Mouse (Mus musculus) kidney, adult 18-20 months (tissue): ENCODE results near the gene Ulk4.

ENCODE experiments used
- DNase-seq: peaks from one replicate; pipeline ENCODE4 v3.0.0; 2021

Ulk4 gene

GRCm38 (mm10) chr9:121176350-121176749 lies 100.6 kb downstream of the Ulk4 start:
- DNase-seq = no peak

- no peak for DNase-seq
Measured at GRCm38 (mm10) chr9:121175201-121175600, 101.8 kb downstream of the Ulk4 start.

- no peak for DNase-seq
Measured at GRCm38 (mm10) chr9:121172123-121172522, 104.9 kb downstream of the Ulk4 start.

- no peak for DNase-seq
Measured at GRCm38 (mm10) chr9:121171609-121172008, 105.4 kb downstream of the Ulk4 start.

- DNase-seq = no peak
Measured at GRCm38 (mm10) chr9:121164607-121165006, 112.4 kb downstream of the Ulk4 start.

- DNase-seq = peak; percentile 29
Measured at GRCm38 (mm10) chr9:121162789-121163188, 114.2 kb downstream of the Ulk4 start.

GRCm38 (mm10) chr9:121161818-121162565 lies 115.0 kb downstream of the Ulk4 start:
- DNase-seq = no peak

- no peak for DNase-seq
Measured at GRCm38 (mm10) chr9:121156253-121156831, 120.7 kb downstream of the Ulk4 start.

- no peak for DNase-seq
Measured at GRCm38 (mm10) chr9:121153276-121153675, 123.7 kb downstream of the Ulk4 start.

- DNase-seq = no peak
Measured at GRCm38 (mm10) chr9:121148602-121149001, 128.4 kb downstream of the Ulk4 start.

GRCm38 (mm10) chr9:121143208-121143607 lies 133.8 kb downstream of the Ulk4 start:
- no peak for DNase-seq

GRCm38 (mm10) chr9:121132549-121132948 lies 144.4 kb downstream of the Ulk4 start:
- no peak for DNase-seq

- DNase-seq = no peak
Measured at GRCm38 (mm10) chr9:121129533-121129932, 147.5 kb downstream of the Ulk4 start.

GRCm38 (mm10) chr9:121128934-121129333 lies 148.1 kb downstream of the Ulk4 start:
- no peak for DNase-seq

- DNase-seq = no peak
Measured at GRCm38 (mm10) chr9:121127025-121127424, 150.0 kb downstream of the Ulk4 start.

GRCm38 (mm10) chr9:121124705-121125104 lies 152.3 kb downstream of the Ulk4 start:
- no peak for DNase-seq

- DNase-seq = no peak
Measured at GRCm38 (mm10) chr9:121122039-121122438, 155.0 kb downstream of the Ulk4 start.

GRCm38 (mm10) chr9:121117936-121118335 lies 159.1 kb downstream of the Ulk4 start:
- no peak for DNase-seq

- no peak for DNase-seq
Measured at GRCm38 (mm10) chr9:121112131-121112530, 164.9 kb downstream of the Ulk4 start.

GRCm38 (mm10) chr9:121108110-121108509 lies 168.9 kb downstream of the Ulk4 start:
- DNase-seq = peak; percentile 74

GRCm38 (mm10) chr9:121107643-121108042 lies 169.4 kb downstream of the Ulk4 start:
- DNase-seq = peak; percentile 28

GRCm38 (mm10) chr9:121107101-121107500 lies 169.9 kb downstream of the Ulk4 start:
- peak; percentile 6 for DNase-seq

GRCm38 (mm10) chr9:121101516-121101915 lies 175.5 kb downstream of the Ulk4 start:
- DNase-seq = no peak

- DNase-seq = no peak
Measured at GRCm38 (mm10) chr9:121099453-121099852, 177.5 kb downstream of the Ulk4 start.

GRCm38 (mm10) chr9:121093760-121094159 lies 183.2 kb downstream of the Ulk4 start:
- no peak for DNase-seq
